Mouse (Mus musculus): ENCODE results near the gene 1700025G04Rik.

The 1700025G04Rik gene

GRCm38 (mm10) chr1:152076222-152076845 lies 13.6 kb downstream of the 1700025G04Rik start:
- DNase-seq (ENCODE audit: low spot score) = no peak

- no peak for DNase-seq (ENCODE audit: low spot score)
These were observed 14.2 kb downstream of the 1700025G04Rik start for GRCm38 (mm10) chr1:152075725-152076124.

DNA sequence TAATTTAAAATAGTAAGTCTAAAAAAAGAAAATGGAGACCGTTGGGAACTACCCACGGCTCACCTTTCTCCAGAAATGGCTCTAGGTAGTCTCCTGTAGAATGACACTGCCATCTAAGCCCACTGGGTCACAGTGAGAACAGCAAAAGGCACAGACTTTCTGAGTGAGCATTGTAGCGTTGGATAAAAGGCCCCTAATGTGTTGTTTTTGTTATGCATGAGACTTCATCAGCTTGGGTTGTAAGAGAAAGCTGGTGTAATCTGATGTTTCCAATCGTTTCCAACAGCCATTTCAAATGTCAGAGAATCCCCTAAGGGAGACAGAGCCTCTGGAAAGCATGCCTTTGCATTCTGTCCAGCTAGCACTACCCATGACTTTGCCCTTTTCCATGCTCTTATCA lies 19.5 kb downstream of the 1700025G04Rik start:
- no peak for DNase-seq (ENCODE audit: low spot score)

DNA sequence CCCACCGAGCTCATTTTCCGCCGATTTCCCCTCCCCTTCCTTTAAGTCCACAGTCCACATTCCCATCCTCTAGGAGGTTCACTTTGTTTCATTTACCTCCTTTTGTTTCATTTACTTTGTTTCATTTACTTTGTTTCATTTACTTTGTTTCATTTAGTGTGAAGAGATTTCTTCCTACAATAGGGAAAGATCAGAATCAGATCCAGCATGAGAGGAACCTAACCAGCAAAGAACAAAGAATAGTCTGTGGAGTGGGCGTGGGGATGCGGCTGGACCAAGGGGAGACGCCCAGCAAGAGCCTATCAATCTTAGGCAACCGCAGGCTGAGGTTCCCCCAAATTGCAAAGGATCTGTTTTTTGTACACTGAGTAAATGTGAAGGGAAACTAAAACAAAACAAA lies 20.2 kb downstream of the 1700025G04Rik start:
- no peak for DNase-seq (ENCODE audit: low spot score)

DNA sequence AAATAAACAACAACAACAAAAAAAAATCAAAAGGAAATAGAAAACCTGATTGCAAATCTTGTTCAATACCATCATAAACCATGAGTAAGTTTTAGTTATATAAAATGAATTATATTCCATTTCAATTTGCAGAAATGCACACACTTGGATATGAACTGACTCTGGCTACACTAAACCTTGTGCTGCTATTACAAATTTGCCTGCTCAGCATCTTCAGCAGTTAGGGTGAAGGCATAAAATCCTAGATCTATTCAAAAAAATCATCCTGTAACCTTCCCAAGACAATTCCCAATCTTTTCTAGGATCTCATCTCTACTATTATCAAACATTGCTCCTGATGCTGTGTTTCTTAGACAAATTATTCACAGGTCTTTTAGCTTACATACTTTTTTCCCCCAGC lies 22.0 kb downstream of the 1700025G04Rik start:
- DNase-seq (ENCODE audit: low spot score) = no peak

DNA sequence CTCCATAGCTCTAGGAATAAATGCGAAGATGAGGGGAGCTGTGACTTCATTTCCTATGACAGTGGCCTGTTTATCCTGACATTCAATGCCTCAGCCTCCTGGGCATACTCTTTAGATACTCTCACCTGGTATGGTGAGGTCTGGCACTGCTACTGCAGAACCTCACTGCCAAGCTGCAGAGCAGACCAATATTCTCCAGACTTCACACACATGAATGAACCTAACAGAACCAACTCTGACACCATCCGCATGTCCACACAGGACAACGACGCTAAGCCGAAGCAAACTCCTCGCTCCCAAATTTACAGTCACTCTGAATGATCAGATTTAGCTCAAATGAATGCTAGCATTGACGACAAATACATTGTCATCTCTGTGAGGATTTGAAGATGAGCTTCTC lies 24.4 kb downstream of the 1700025G04Rik start:
- DNase-seq (ENCODE audit: low spot score) = no peak

DNA sequence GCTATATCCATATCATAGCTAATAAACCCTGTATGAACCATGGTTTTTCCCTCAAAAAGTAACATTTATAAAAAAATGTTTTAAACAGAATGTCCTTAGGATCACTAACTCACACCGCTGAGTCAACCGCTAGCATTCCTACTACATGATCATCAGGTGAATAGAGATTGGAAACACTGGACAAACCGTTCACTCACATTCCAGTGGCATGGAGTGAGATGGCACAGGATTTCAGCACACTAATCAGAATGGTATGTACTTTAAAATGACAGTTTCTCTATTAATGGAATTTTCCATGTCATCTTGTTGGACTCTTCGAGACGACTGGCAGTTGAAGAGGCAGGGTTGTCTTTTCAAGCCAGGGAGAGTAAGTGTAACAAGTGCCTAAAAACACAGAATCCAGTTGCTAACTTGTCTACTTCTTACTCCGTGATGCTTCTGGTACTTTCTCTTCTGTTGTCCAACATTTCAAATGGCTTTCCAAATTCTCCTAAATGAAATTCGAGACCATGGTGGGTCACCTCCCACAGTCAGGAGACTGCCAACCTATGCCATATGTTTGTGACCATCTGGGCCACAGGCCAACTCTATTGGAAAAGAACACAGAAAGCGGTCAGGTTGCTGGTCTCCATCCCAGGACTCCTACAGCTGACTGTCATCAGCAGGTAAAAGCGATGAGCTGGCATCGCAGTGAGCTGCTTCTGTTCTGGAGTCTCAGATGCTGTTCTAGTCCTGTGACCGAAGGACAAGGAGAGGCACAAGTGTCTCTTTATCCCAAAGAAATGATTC lies 26.4 kb downstream of the 1700025G04Rik start:
- DNase-seq (ENCODE audit: low spot score) = no peak

DNA sequence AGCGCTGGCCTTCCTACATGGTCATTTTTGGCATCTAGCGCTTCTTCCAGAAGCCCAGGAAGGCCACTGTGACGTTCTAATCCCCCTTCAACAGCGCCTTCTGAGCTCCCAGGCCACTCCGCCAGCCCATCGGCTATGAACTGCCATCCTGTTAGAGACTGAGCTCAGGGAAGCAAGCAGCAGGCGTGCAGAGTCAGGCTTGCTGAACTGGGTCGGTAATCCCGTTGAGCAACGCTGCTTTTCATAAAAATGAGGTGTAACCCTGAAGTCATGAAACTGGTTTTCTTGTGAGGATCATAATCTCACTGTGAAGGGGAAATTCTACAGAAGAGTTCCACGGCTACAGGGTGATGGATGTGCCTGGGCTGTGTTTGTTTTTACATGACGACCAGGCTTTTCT lies 28.2 kb downstream of the 1700025G04Rik start:
- no peak for DNase-seq (ENCODE audit: low spot score)

DNA sequence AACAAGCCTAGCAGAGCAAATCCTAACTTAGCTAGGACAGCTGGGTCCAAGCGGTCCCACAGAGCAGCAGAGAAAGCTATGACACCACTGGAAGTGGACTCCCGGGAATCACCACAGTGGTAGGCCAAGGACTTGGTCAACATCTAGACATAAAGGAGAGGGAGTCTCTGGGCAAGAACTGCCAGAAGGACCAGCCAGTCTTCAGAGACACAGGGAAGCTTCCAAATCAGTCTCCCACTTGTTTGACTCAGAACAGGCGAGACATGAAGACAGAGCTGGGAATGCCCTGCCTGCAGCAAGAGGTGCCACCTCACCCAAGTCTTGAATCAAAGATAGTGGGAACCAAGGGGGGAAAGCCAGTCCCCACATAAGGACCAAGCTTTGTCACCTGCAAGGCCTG lies 29.7 kb downstream of the 1700025G04Rik start:
- no peak for DNase-seq (ENCODE audit: low spot score)

DNA sequence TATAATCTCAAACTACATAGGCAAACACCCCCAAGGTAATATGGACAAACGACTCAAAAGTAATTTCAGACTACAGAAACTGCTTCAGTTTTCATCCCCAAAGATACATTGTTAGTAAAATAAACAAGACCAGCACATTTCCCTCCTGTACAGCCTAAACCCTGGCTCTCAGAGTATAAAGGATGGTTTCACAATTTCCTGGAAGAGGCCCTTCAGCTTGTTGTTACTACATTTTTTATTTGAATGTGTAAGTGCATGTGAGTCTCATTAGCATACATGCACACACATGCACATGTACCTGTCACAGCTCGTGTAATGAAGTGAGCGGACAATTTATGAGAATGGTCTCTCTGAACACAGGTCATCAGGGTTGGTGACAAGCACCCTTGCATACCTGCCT lies 31.1 kb downstream of the 1700025G04Rik start:
- DNase-seq (ENCODE audit: low spot score) = no peak

GRCm38 (mm10) chr1:152053112-152053511 lies 36.8 kb downstream of the 1700025G04Rik start:
- no peak for DNase-seq (ENCODE audit: low spot score)

DNA sequence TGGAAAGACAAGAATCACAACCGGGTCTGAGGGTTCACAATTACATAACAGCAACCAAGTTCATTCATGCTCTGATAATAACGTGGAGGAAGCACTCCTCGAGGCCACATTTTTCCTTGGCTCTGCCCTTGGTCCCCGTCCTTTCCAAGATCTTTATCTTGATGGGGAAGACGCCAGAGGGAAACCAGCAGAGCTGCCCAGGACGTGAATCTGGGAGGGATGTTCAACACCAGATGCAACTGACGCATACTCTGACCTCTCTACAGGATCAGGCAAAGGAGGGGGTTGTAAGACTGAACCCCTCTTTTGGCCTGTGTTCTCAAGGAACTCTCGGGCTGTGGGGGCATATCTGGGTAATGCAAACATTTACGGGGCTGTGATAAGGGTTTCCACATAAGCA lies 38.1 kb downstream of the 1700025G04Rik start:
- no peak for DNase-seq (ENCODE audit: low spot score)

GRCm38 (mm10) chr1:152050037-152050436 lies 39.9 kb downstream of the 1700025G04Rik start:
- DNase-seq (ENCODE audit: low spot score) = no peak

- no peak for DNase-seq (ENCODE audit: low spot score)
These were observed 41.6 kb downstream of the 1700025G04Rik start for GRCm38 (mm10) chr1:152048291-152048690.

DNA sequence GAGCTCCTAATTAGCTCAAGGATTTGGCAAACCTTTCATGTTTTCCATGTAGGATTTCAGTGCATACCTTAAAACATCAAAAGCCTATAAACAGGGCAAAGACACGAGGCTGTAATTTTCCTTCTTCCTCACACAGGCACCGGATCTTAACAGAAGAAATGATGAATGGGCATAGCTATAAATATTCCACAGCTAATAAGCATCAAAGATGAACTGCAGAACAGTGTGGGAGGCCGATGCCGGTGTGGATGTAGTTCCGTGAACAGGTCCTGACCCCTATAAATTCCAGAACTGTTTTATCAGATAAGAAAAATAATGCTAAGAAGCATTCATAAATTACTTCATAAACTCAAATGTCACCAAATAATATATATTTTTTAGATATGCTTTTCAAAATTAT lies 42.5 kb downstream of the 1700025G04Rik start:
- no peak for DNase-seq (ENCODE audit: low spot score)

- DNase-seq (ENCODE audit: low spot score) = no peak
These were observed 46.5 kb downstream of the 1700025G04Rik start for GRCm38 (mm10) chr1:152043453-152043852.

- no peak for DNase-seq (ENCODE audit: low spot score)
These were observed 47.5 kb downstream of the 1700025G04Rik start for GRCm38 (mm10) chr1:152042409-152042808.

DNA sequence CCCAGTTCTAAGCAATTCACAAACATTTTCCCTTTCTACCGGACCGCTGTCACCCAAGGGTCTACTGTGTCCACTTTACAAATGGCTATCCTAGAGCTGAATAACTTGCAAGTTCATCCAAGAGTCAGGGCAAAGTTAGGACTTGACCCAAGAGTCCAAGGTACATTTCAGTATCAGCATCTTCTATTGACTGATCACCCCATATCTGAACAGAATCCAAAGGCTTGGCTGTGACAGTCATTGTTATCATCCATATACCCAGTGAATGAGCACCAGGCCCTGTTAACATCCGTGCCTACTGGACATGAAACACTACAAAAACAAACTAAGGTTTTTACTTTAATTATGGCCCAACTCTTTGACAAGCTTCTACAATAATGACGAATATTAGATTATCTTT lies 48.9 kb downstream of the 1700025G04Rik start:
- no peak for DNase-seq (ENCODE audit: low spot score)

GRCm38 (mm10) chr1:152040053-152040452 lies 49.9 kb downstream of the 1700025G04Rik start:
- DNase-seq (ENCODE audit: low spot score) = no peak

- no peak for DNase-seq (ENCODE audit: low spot score)
These were observed 50.3 kb downstream of the 1700025G04Rik start for GRCm38 (mm10) chr1:152039588-152039987.

GRCm38 (mm10) chr1:152038086-152038485 lies 51.8 kb downstream of the 1700025G04Rik start:
- DNase-seq (ENCODE audit: low spot score) = no peak

GRCm38 (mm10) chr1:152037589-152037988 lies 52.3 kb downstream of the 1700025G04Rik start:
- no peak for DNase-seq (ENCODE audit: low spot score)

GRCm38 (mm10) chr1:152034766-152035165 lies 55.2 kb downstream of the 1700025G04Rik start:
- DNase-seq (ENCODE audit: low spot score) = no peak

DNA sequence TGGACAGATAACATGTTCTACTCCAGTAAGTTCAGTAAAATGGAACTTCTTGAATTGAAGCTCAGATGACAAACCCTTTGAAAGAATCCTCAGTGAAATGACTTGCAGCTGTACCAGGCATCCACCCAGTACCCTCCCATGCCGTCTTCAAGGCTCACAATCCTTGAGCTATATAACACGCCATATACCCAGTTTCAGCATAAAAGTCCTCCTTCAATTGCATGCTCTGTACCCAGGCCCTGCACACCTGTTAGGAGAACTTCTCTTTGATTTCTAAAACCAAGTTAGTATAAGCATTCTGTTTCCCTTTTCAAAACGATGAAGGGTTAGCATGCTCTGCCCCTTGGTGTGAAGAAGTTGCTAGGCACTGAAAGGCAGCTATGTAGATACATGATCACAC lies 56.2 kb downstream of the 1700025G04Rik start:
- no peak for DNase-seq (ENCODE audit: low spot score)

Measured in spleen, adult 12 weeks (tissue).